8 mouse cellular contexts compared by ENCODE assay signal in genomic region chr9:32694916-32695490, GRCm38 (mm10). TPM values are rescaled to one million over a fixed set of nuclear protein-coding genes. Genes with fewer than 3 reads are reported as not detected.
A peak's percentile ranks its signal among the peaks of the same experiment; 100 is the strongest.
DNase-seq lines count a peak whose midpoint lies in the region; ATAC-seq and TF ChIP-seq lines count a peak whose summit lies in the region.

No protein-coding gene starts in this region.

- H3K27ac ChIP-seq in embryonic facial prominence, embryonic 15.5 days (replicated peaks): no peak overlapping the region
- H3K27ac ChIP-seq in intestine, embryonic 16.5 days (ENCODE audit: low read length): no peak overlapping the region
- no peak overlapping the region for H3K27ac ChIP-seq in neural tube, embryonic 12.5 days

- H3K4me3 ChIP-seq in lung, adult 2 months (replicated peaks; ENCODE audit: extremely low read depth, low read depth, low read length): peak overlapping the region; percentile 93
- H3K4me3 ChIP-seq in embryonic facial prominence, embryonic 15.5 days (replicated peaks): peak overlapping the region; percentile 71
- H3K4me3 ChIP-seq in intestine, embryonic 16.5 days (ENCODE audit: low read length): peak overlapping the region; percentile 58
- peak overlapping the region; percentile 52; the same call in 1 of the 2 replicates for H3K4me3 ChIP-seq in neural tube, embryonic 12.5 days

- H3K4me2 ChIP-seq in embryonic facial prominence, embryonic 15.5 days (replicated peaks): peak overlapping the region; percentile 84
- peak overlapping the region; percentile 94 for H3K4me2 ChIP-seq in intestine, embryonic 16.5 days (ENCODE audit: low read depth, low read length)
- H3K4me2 ChIP-seq in neural tube, embryonic 12.5 days (replicated peaks): peak overlapping the region; percentile 86

- H3K9me3 ChIP-seq in embryonic facial prominence, embryonic 15.5 days (replicated peaks): no peaks in the 10 kb centered on the region
- H3K9me3 ChIP-seq in intestine, embryonic 16.5 days (ENCODE audit: control insufficient read depth, low read length): no peaks in the 10 kb centered on the region
- no peaks in the 10 kb centered on the region for H3K9me3 ChIP-seq in neural tube, embryonic 12.5 days

- no peaks in the 10 kb centered on the region for H3K36me3 ChIP-seq in embryonic facial prominence, embryonic 15.5 days
- no peaks in the 10 kb centered on the region for H3K36me3 ChIP-seq in intestine, embryonic 16.5 days (ENCODE audit: control insufficient read depth, insufficient read depth, low read length)
- H3K36me3 ChIP-seq in neural tube, embryonic 12.5 days: no peaks in the 10 kb centered on the region

- 29% methylated on average over 4 of the region's 4 CpGs for WGBS in lung, adult 2 months
- whole genome bisulfite sequencing in embryonic facial prominence, embryonic 15.5 days: 46% methylated on average over 4 of the region's 4 CpGs
- WGBS in intestine, embryonic 16.5 days: 42% methylated on average over 4 of the region's 4 CpGs
- WGBS in neural tube, embryonic 12.5 days: 58% methylated on average over 4 of the region's 4 CpGs

- no peak for DNase-seq in lung, adult 2 months
- DNase-seq in lung, postnatal 25 days (ENCODE audit: low spot score): no peak
- DNase-seq in gastrocnemius, adult 8-10 months (ENCODE audit: low spot score in 2 of 2): no peak
- DNase-seq in ovary, postnatal 36 days (ENCODE audit: low spot score): no peak

- TF ChIP-seq POLR2A in lung, adult 2 months (IDR thresholded peaks at IDR 0.05; ENCODE audit: borderline replicate concordance, extremely low read depth, low read depth, low read length): no peak

- no peaks in the 10 kb centered on the region; the same call in 1 of the 2 replicates for H3K27me3 ChIP-seq in embryonic facial prominence, embryonic 15.5 days
- H3K27me3 ChIP-seq in intestine, embryonic 16.5 days (replicated peaks; ENCODE audit: control insufficient read depth, insufficient read depth, low read length): no peaks in the 10 kb centered on the region
- peaks cover 58% of the 10 kb centered on the region for H3K27me3 ChIP-seq in neural tube, embryonic 12.5 days (replicated peaks)

- peak overlapping the region; percentile 67; the same call in 1 of the 2 replicates for H3K9ac ChIP-seq in embryonic facial prominence, embryonic 15.5 days
- peak overlapping the region; percentile 71 for H3K9ac ChIP-seq in intestine, embryonic 16.5 days (ENCODE audit: low read depth, low read length)
- no peak overlapping the region; the same call in 1 of the 2 replicates for H3K9ac ChIP-seq in neural tube, embryonic 12.5 days

- no peak for ATAC-seq in embryonic facial prominence, embryonic 15.5 days (ENCODE audit: insufficient number of reproducible peaks, low FRiP score, low TSS enrichment, low read depth)
- ATAC-seq in intestine, embryonic 16.5 days: no peak
- ATAC-seq in neural tube, embryonic 12.5 days (ENCODE audit: low FRiP score, low read depth): no peak
- no peak for ATAC-seq in CD4-positive, CD25-positive, alpha-beta regulatory T cell, adult 4 months

- peaks cover 11% of the 10 kb centered on the region for H3K4me1 ChIP-seq in lung, adult 2 months (ENCODE audit: control insufficient read depth, insufficient read depth, low read length)
- peaks cover 11% of the 10 kb centered on the region for H3K4me1 ChIP-seq in embryonic facial prominence, embryonic 15.5 days
- H3K4me1 ChIP-seq in intestine, embryonic 16.5 days (ENCODE audit: control insufficient read depth, insufficient read depth, low read length): peaks cover 14% of the 10 kb centered on the region; the same call in 1 of the 2 replicates
- H3K4me1 ChIP-seq in neural tube, embryonic 12.5 days: peaks cover 11% of the 10 kb centered on the region; the same call in 1 of the 2 replicates

- no peak for TF ChIP-seq CTCF in lung, adult 2 months (IDR thresholded peaks at IDR 0.05; ENCODE audit: insufficient read depth, low read length)

RNA-seq across cellular contexts. Expression of gene Ets1, which starts 59.0 kb away (rescaled TPM):
- 57.3 and 67.2 TPM in 2 replicates for polyA plus RNA-seq in lung, adult 2 months (2012; rRNA removed)
- polyA plus RNA-seq in embryonic facial prominence, embryonic 15.5 days (2015; fragmentation: Nextera tagmentation; extraction: Ambion mirVana): 39.4 and 41.7 TPM in 2 replicates
- 33.0 and 33.9 TPM in 2 replicates for polyA plus RNA-seq in intestine, embryonic 16.5 days (2015; fragmentation: Nextera tagmentation; extraction: Ambion mirVana)
- 32.8 and 36.6 TPM in 2 replicates for polyA plus RNA-seq in neural tube, embryonic 12.5 days (2016; fragmentation: Nextera tagmentation; extraction: Ambion mirVana)
- total RNA-seq in gastrocnemius, adult 8-10 months (2022): 10 to 100 TPM in 1 of 4 experiments, 1 to 10 TPM in 3; 7.8 to 12.6 (median 9.5) TPM
- 1,000 to 10,000 TPM in 1 of 2 experiments, 100 to 1,000 TPM in 1; 800 to 1,019 TPM for polyA plus RNA-seq in CD4-positive, CD25-positive, alpha-beta regulatory T cell, adult 4 months (2017; shearing (Covaris generic))

Comparison
In these comparisons a context has a peak if more than half of its experiments do, and no peak if none do; other contexts are left out.
1. RNA of gene Ets1, which starts 59.0 kb away (polyA plus RNA-seq): 800 to 1,019 TPM in CD4-positive, CD25-positive, alpha-beta regulatory T cell, adult 4 months; 57.3 to 67.2 TPM in lung, adult 2 months, 39.4 to 41.7 TPM in embryonic facial prominence, embryonic 15.5 days, 32.8 to 36.6 TPM in neural tube, embryonic 12.5 days and 33.0 to 33.9 TPM in intestine, embryonic 16.5 days; every median in the first group is over 10 times any median in the second.
2. Peak in every context shown above with its lines, with median percentiles within 50 percentile points of each other: H3K4me3 ChIP-seq and H3K4me2 ChIP-seq.